Mouse (Mus musculus) left cerebral cortex, adult 2 months (tissue): Measurements from ENCODE around the gene Fto. TPM values are rescaled to one million over a fixed set of nuclear protein-coding genes. Genes with fewer than 3 reads are reported as not detected.
A peak's percentile ranks its signal among the peaks of the same experiment; 100 is the strongest.

Source experiments
- DNase-seq, 2 experiments: peaks; one replicate each; pipeline ENCODE4 v3.0.0; 2021 to 2022; ENCODE audit warnings: low spot score in 2 of 2, mixed read lengths in 1 of 2; ENCODE audit errors: extremely low spot score in 1 of 2
- H3K27ac ChIP-seq: fragments of 200-600 bp; 2 replicates; pipeline ENCODE4 v1.8.1; 2022
- H3K4me3 ChIP-seq: fragments of 200-600 bp; 2 replicates; pipeline ENCODE4 v1.8.1; 2022
- CTCF ChIP-seq: fragments of 200-600 bp; IDR thresholded peaks from 2 replicates; pipeline ENCODE4 v1.8.1; 2022; ENCODE audit warnings: antibody characterized with exemption, mild to moderate bottlenecking, moderate library complexity
- intact Hi-C: fragments of 180-260 bp; cut with DNase I; formaldehyde crosslinking; loops from one replicate; pipeline ENCODE4 v1.15.1; 2025
- total RNA-seq, 2 experiments: library from RNA; stranded (reverse); gene quantifications; 2 replicates each; pipeline ENCODE4 v1.2.3; 2021

The Fto gene
- total RNA-seq, 2 experiments from 2014 or later: 152 to 155 TPM

GRCm38 (mm10) chr8:91575576-91575975 lies 262.3 kb downstream of the Fto start:
- intact Hi-C loops: no loop called here
- no peak for TF ChIP-seq CTCF
- no peak overlapping the region for H3K4me3 ChIP-seq
- no peak for DNase-seq
- no peak overlapping the region for H3K27ac ChIP-seq

- H3K4me3 ChIP-seq: no peak overlapping the region
- intact Hi-C loops: no loop called here
- no peak overlapping the region for H3K27ac ChIP-seq
- no peak; the same call in 1 of the 2 replicates for TF ChIP-seq CTCF
- DNase-seq: no peak
Measured at GRCm38 (mm10) chr8:91576086-91576917, 263.0 kb downstream of the Fto start.

DNA sequence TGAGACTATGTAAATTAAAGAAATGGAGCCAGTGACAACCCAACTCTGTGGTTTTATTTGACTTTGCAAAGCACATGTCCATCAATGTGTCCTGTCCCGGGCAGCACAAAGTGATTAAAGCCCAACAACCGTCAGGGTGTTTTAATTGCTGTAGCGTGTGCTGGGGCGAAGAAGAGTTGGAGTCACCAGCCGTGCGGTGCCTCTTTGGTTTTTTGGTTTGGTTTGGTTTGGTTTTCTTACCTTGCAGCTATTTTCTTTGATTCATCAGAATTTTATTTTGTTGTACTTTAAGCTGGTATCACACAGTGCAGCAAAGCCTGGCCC lies 263.6 kb downstream of the Fto start:
- Histone ChIP-seq H3K27ac (no peak overlapping the region), H3K4me3 (no peak overlapping the region)
- no peak for TF ChIP-seq CTCF
- DNase-seq: no peak
- intact Hi-C loops: no loop called here

DNA sequence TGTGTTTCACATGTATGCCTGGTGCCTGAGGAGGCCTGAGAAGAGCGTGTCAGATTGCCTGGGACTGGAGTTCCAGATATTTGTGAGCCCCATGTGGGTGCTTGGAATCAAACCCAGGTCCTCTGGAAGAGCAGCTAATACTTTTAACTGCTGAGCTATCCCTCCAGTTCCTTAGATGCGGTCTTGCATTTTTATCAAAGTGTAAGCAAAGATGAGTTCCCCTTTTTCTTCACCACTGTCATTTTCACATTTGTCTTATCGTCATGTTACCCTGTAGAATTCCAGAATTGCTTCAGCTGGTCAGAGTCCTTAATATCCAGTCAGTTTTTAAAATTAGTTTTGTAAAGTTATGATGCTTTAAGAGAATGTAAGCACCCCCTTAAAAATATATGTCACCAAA lies 264.3 kb downstream of the Fto start:
- no peak overlapping the region for H3K27ac ChIP-seq
- no peak for TF ChIP-seq CTCF
- H3K4me3 ChIP-seq: no peak overlapping the region
- intact Hi-C loops: no loop called here
- DNase-seq: no peak

DNA sequence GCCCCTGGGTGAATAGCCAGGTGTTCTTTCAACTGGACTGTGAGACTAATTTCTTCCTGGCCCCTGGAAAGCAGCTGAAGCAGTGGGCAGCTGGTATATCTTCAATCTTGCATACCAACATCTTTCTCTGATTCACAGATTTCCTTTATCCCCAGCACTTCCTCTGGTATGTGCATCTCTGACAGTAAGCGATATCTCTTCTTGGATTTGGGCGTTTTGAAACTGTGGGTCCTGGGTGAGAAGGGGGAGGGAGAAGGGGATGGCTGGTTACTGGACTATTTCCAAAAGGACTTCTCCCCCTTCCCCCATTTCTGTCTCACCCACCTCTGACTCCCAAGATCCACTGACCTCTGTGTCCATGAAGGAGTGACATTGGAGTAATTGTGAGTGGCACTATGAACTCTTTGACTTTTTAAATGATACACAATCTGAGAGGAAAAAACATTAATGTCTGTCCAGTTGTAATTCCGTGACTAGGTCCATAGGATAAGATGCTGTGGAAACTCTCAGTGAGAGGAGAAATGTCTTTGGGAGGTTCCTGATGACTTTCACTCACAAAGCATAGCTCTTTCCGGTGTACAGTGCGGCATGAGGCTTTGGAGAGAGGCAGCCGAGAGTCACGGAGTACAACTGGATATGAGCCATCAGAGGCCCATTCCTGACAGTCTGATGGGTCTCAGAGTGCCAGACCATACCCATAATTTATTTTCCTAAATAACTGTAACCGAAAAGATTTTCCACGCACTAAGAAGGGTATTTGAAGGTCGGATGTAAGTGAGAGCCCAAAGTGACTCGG lies 271.5 kb downstream of the Fto start:
- Histone ChIP-seq H3K4me3 (no peak overlapping the region), H3K27ac (no peak overlapping the region)
- no peak for DNase-seq
- TF ChIP-seq CTCF: no peak
- intact Hi-C loops: no loop called here

DNA sequence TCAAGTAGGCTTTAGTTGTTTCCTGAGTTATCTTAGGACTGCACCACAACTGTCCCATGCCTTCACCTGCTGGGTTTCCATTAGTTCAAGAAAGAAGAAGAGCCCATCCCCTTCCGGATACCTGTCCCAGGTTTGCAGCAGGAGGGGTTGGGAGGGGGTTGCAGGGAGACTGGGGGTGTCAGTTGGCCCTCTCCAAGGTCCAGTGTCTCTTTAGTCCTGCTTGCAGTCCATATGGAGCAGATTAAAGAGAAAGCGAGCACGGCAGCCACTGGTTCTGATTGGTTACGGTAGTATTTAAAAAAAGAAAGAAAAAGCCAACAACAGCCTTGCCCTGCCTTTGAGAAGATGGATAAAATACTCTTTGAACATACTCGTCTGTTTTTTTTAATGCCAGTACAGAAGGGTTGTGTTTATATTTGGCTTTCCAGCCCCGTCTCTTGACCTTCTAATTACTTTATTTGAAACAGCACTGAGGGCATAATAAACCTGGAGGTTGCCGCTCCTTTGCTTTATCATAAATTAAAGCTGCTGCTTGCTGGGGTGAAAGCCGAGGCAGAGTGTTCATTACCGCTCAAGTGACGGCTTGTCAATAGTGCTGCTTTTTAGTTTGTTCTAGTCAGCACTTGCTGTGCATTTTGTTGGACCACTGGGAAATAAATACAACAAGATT lies 279.2 kb downstream of the Fto start:
- no peak for TF ChIP-seq CTCF
- intact Hi-C loops: no loop called here
- Histone ChIP-seq H3K27ac (no peak overlapping the region), H3K4me3 (no peak overlapping the region)
- no peak for DNase-seq

- DNase-seq: no peak
- no peak for TF ChIP-seq CTCF
- intact Hi-C loops: no loop called here
Measured at GRCm38 (mm10) chr8:91593202-91593781, 280.0 kb downstream of the Fto start.

GRCm38 (mm10) chr8:91599349-91599837 lies 286.1 kb downstream of the Fto start:
- Histone ChIP-seq H3K4me3 (no peak overlapping the region), H3K27ac (no peak overlapping the region)
- intact Hi-C loops: no loop called here
- no peak for DNase-seq
- no peak for TF ChIP-seq CTCF

More at GRCm38 (mm10) chr8:91593202-91593781, 280.0 kb downstream of the Fto start:
- Histone ChIP-seq H3K4me3 (no peak overlapping the region), H3K27ac (no peak overlapping the region)

- DNase-seq: no peak
- intact Hi-C loops: no loop called here
- Histone ChIP-seq H3K27ac (no peak overlapping the region), H3K4me3 (no peak overlapping the region)
- TF ChIP-seq CTCF: no peak
Measured at GRCm38 (mm10) chr8:91603751-91604150, 290.4 kb downstream of the Fto start.

- no peak for TF ChIP-seq CTCF
- no peak overlapping the region for H3K4me3 ChIP-seq
- intact Hi-C loops: no loop called here
- no peak overlapping the region for H3K27ac ChIP-seq
- DNase-seq: no peak
Measured at GRCm38 (mm10) chr8:91605901-91606300, 292.6 kb downstream of the Fto start.

DNA sequence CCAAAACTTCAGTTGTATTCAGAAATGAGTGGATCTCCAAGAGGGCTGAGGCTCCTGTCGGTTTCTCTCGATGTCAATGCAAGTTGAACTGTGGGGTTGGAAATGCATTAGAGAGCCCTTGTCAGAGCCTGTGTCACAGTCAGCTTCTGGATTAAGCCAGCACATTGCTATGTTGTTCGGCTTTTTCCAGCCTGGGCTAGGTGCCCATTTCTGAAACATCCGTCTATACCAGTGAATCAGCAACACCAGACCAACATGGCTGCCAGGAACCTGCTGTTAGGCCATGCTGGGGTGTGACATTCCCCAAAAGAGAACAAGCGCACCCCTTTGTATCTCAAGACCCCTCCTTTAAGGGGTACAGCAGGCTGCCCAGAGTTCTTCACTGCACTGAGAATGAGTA lies 293.8 kb downstream of the Fto start:
- no peak for TF ChIP-seq CTCF
- intact Hi-C loops: no loop called here
- DNase-seq: peak in 1 of 2 experiments; percentile 36
- H3K27ac ChIP-seq: no peak overlapping the region
- H3K4me3 ChIP-seq: no peak overlapping the region
